Mouse (Mus musculus): Measurements from ENCODE around the gene Cybc1.

The Cybc1 gene

DNA sequence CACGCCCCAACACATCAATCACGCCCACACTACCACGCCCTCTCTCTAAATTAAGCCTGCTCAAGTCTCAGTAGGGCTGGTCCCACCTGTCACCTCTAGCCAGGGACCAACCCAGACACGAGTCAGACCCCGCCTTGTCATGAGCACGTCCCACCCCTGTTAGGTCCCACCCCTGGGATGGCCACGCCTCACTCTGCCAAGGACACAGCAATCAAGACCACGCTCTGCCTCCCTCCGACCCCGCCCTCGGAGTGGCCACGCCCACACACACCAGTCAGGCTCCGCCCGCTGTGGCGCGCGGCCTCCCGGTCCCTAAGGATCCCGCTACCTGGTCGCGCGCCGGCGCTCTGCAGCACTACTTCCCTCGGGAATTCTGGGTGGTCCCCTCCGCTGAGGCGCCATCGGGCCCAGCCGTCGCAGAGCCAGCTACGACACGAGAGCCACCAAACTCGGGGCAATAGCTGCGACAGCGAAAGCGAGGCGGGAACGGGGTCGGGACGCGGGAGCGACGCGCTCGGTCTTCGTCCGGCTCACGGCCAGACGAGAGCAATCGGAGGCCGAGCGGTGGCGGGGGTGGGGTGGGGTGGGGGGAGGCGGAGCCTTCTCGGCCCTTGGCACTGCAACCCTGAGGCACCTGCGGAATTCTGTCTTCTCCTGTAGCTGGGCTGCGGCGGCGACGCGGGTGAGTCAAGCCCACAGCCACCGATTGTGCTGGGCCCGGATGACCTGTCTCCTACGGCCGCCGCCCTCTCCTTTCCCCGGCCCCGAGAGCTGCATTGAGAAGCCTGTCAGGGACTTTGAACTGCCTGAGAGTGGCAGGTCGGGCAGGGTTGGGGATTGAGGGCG is 24.7 kb downstream of the Cybc1 start, which contains the start of the genes Hexdc and Ogfod3:
TSS of gene Hexdc (plus strand) at position 273 of the 846 bp plus-strand sequence.
TSS of gene Ogfod3 (minus strand) at position 551 of the 846 bp plus-strand sequence.
- peak; percentile 92 for DNase-seq

DNA sequence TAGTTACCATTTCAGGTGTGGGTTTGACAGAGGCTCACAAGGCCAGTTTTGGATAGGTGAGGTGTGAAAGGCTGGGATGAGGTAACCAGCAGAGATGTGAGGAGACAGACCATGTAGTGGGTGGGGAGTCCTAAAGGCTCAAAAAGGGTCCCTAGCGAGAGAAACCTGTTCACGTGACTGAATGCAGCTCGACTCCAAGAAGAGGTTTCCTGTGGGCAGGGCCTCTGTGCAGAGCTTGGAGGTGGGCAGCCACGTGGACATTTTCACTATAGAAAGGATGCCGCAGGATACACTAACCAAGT is 25.3 kb downstream of the Cybc1 start:
- no peak for DNase-seq

- peak; percentile 37 for DNase-seq
Measured at GRCm38 (mm10) chr11:121201436-121202198, 27.5 kb downstream of the Cybc1 start.

GRCm38 (mm10) chr11:121200781-121201180 is 28.3 kb downstream of the Cybc1 start:
- no peak for DNase-seq

DNA sequence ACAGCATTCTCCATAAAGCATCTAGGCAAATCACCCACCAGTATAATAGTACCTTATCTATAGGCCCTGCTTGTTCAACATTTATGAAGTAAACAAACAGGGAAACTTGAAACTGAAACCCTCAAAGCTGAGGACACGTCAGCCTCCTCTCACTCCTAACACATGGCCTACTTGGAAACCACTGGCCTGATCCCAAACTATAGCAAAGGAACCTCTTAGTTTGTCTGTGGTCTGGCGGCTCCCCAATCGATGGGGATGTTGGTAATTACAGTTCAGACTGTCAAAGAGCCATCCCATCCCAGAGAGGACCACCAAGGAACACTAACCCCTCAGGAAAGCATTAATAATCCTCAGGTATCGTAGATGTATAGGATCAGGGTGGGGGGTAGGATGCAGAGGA is 29.3 kb downstream of the Cybc1 start:
- no peak for DNase-seq

DNA sequence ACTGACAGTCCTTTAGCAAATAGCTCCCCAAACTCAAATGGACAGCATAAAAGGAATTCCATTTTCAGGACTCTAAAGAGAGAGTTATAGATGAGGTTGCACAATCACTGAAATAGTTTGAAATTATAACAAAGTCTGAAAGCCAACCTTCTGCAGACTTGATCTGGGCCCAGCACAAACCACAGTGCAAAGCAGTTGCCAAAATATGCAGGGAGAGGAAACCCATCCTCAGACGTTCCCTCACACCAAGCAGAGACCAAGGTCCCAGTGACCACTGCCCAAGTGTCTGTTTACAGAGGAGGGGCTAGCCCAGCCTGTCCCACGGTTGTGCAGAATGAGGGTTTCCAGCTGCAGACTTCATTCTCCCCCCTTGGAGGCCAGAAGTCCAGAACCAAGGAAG is 30.5 kb downstream of the Cybc1 start:
- no peak for DNase-seq

DNA sequence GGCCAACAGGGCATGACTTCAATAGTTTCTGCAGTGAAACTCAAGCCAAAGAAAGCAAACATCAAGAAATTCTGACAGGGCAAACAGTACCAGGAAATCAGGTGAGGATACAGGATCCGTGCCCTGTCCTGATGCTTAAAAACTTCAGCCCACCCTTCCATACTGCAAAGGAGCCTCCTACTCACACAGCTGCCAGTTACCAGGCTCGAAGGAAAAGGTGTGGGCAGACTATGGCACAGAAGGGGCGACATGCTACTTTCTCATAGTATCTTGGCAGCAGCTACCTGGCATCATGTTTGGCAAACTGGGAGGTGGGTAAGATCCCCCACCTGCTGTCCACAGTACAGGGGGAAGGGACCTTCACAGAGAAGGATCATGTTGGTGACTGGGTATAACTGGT is 35.7 kb downstream of the Cybc1 start:
- DNase-seq, result no peak

DNA sequence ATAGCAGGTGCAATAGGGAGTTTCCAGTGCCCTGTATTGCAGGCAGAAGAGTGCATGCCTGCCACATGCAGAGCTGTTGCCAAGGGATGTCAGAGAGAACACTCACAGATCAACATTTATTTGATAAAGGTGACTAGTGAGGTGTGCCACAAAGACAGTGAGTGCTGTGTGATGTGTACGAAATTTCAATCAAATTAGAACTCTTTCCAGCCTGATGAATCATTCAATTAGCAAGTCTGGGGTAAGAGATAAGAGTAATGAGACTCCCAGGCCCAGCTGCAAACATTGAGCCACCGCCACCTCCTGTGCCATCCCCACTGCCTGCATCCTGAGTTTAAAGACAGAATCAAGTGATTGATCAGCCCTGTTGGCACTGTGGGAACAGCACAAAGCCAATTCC is 36.4 kb downstream of the Cybc1 start:
- no peak for DNase-seq

DNA sequence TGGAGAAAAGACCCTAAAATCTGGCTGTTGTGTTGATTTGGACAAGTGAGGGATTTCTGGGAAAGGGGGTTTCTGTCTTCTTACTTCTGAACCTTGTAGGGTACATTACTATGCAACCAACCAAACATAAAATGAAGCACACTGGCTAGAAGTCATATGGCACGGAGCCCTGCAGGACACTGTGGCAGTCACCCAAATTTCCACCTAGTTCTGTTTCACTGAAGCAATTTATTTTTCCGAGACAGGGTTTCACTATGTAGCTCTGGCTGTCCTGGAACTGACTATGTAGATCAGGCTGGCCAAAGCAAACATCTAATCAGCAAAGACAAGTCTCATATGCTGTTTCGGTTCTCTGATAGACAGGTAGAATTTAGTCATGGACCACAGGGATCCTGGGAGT is 39.4 kb downstream of the Cybc1 start:
- no peak for DNase-seq

- peak; percentile 40 for DNase-seq
Measured at GRCm38 (mm10) chr11:121176285-121177270, 52.5 kb downstream of the Cybc1 start.

GRCm38 (mm10) chr11:121174234-121174633 is 54.9 kb downstream of the Cybc1 start:
- DNase-seq, result no peak

DNA sequence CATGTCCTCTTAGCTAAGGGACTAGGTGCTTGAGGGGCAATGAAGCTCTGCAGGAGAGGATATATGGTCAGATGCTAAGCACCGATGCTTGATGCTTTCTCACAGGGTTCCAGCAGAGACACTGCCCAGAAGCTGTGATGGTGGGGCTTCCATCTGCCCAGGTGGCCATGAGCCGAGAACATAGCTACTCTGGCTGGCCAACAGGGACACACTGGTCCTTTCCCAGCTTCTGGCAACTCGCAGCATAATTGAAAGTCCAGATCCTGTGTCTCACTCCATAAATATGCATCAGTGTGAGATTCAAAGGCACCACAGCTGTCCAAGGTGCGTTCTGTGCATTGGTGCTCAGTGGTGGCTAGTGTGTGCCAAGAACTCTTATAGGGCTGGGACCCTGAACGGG is 55.9 kb downstream of the Cybc1 start:
- no peak for DNase-seq
